Mouse (Mus musculus): ENCODE data around the gene Ube2m.

The Ube2m gene

GRCm38 (mm10) chr7:13003380-13003779, 34.7 kb downstream of the Ube2m start:
- no peak for DNase-seq (ENCODE audit: low read depth, low spot score)

- no peak for DNase-seq (ENCODE audit: low read depth, low spot score)
Observed at GRCm38 (mm10) chr7:13001584-13001983, 36.5 kb downstream of the Ube2m start.

GRCm38 (mm10) chr7:12998851-12999250, 39.2 kb downstream of the Ube2m start, which contains the start of gene Trim28:
Gene Trim28 (plus strand): TSS chr7:12999114.
- DNase-seq (ENCODE audit: low read depth, low spot score) = no peak

- DNase-seq (ENCODE audit: low read depth, low spot score) = no peak
Observed at GRCm38 (mm10) chr7:12998053-12998452, 40.0 kb downstream of the Ube2m start, which contains the start of gene Slc27a5. Gene Slc27a5 (minus strand): TSS chr7:12998192.

GRCm38 (mm10) chr7:12997230-12997629, 40.8 kb downstream of the Ube2m start:
- DNase-seq (ENCODE audit: low read depth, low spot score) = no peak

GRCm38 (mm10) chr7:12995862-12996261, 42.2 kb downstream of the Ube2m start:
- DNase-seq (ENCODE audit: low read depth, low spot score) = no peak

- DNase-seq (ENCODE audit: low read depth, low spot score) = no peak
Observed at GRCm38 (mm10) chr7:12993148-12993547, 44.9 kb downstream of the Ube2m start.

GRCm38 (mm10) chr7:12992222-12992621, 45.9 kb downstream of the Ube2m start:
- peak; percentile 82 for DNase-seq (ENCODE audit: low read depth, low spot score)

- DNase-seq (ENCODE audit: low read depth, low spot score) = no peak
Observed at GRCm38 (mm10) chr7:12987409-12988189, 50.5 kb downstream of the Ube2m start.

- no peak for DNase-seq (ENCODE audit: low read depth, low spot score)
Observed at GRCm38 (mm10) chr7:12986906-12987305, 51.2 kb downstream of the Ube2m start.

- DNase-seq (ENCODE audit: low read depth, low spot score) = no peak
Observed at GRCm38 (mm10) chr7:12985724-12986123, 52.4 kb downstream of the Ube2m start.
